Mouse (Mus musculus) lung, postnatal 0 days (tissue): ENCODE results near the gene 4930544D05Rik.

Source experiments
- CTCF ChIP-seq: IDR thresholded peaks from 2 replicates; pipeline ENCODE4 v1.5.1; 2016; ENCODE audit warnings: antibody characterized with exemption, mild to moderate bottlenecking
- EP300 ChIP-seq: IDR thresholded peaks from 2 replicates; pipeline ENCODE4 v1.6.1; 2016; ENCODE audit warnings: antibody characterized with exemption, mild to moderate bottlenecking, control low read depth

DNA sequence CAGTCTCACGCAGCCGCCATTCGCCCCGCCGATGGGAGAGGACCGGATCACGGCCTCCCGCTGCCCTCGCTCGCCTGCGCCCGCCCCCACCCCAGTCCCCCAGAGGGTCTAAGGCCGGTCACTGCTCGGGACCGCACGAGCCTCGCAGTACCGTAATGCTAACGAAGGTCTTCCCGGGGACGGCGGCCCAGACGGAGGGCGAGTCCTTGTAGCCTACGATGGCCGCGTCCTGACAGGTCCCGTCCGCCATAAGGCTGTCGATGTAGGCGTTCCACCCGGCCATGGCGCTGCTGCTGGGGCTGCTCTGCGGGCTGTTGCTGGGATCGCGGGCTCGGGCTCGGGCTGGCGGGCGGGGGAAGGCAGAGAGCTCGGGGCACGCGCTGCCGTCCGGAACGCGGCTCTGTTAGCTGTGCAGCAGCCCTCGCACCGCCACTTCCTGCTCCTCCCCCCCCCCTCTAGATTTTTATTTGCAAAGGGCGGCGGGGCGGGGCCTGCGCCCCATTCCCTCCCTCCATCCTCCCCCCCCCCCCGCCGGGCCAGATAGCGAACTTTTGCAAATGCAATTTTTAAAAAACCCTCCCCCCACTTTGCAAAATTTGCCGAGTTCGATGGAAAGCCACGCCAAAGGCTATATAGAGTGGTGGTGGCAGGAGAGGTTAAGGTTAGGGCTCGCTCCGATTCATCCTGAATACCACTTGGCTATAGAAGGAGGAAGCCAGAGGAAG is 38.7 kb downstream of the 4930544D05Rik start, which contains the start of gene Pfn1:
- TF ChIP-seq CTCF (no peak), EP300 (peak; percentile 48; the same call in 1 of the 2 replicates)
